Mouse (Mus musculus) brown adipose tissue, adult 24 weeks (tissue): Measurements from ENCODE around the gene Il6st. TPM values are rescaled to one million over a fixed set of nuclear protein-coding genes. Genes with fewer than 3 reads are reported as not detected.

Experiments
- H3K27ac ChIP-seq: fragments of 200-500 bp; replicated peaks from 2 replicates; pipeline ENCODE4 v1.5.1; 2012; ENCODE audit warnings: low read depth, mild to moderate bottlenecking, low read length
- H3K4me1 ChIP-seq: fragments of 200-500 bp; 2 replicates; pipeline ENCODE4 v1.6.1; 2012; ENCODE audit warnings: low read length, mixed read lengths; ENCODE audit not compliant: control insufficient read depth, insufficient read depth, insufficient read length
- H3K4me3 ChIP-seq: fragments of 200-500 bp; 2 replicates; pipeline ENCODE4 v1.5.1; 2012; ENCODE audit warnings: low read depth, mild to moderate bottlenecking, low read length, moderate library complexity; ENCODE audit not compliant: insufficient read depth
- polyA plus RNA-seq: library from polyadenylated mRNA; stranded (reverse); fragments of >200 nt; gene quantifications from 2 replicates; pipeline ENCODE4 v1.2.4, GENCODE M21; 2012; ENCODE audit not compliant: missing spikeins, insufficient read depth, insufficient read length

Gene Il6st
- polyA plus RNA-seq, 1 experiment = 43.1 TPM

DNA sequence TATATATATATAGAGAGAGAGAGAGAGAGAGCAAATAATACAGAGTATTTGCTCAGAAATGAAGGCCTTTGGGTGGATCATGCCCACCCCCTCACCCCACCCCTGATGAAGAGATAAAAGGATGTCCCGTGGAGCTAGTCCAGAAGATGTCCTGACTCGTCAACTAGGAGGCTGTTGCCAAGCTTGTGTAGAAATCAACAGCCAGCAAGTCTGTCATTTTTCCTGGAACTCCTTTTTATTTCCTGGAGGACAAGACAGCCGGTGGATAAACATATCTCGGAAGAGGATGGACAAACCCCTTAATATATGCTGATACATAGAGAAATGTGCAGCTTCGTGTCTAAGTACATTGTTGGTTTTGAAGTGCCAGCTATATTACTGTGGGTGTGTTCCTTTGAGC, 49.0 kb downstream of the Il6st start:
- H3K27ac ChIP-seq = no peak overlapping the region
- H3K4me1 ChIP-seq = no peaks in the 10 kb centered on the region
- H3K4me3 ChIP-seq = no peak overlapping the region

DNA sequence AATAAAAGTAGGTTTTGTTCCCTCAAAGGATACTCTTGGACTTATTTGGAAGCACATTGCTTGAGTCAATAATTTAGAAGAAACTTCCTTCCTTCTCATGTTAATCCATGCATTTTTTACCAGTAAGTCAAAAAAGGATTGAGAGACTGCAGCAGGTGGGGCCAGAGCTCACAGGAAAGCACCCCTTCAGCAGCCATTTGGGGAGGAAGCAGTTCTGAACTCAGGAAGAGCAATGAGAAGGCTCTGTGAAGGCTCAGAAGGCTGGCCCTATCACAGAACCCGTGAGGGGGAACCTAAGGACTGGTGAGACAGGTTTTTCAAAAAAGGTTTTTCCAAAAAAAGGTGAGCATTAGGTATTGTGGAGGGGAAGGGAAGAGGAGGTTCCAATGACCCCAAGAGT, 50.7 kb downstream of the Il6st start:
- Histone ChIP-seq H3K4me3 (no peak overlapping the region), H3K27ac (no peak overlapping the region), H3K4me1 (no peaks in the 10 kb centered on the region)

GRCm38 (mm10) chr13:112522261-112522660, 58.4 kb downstream of the Il6st start:
- Histone ChIP-seq H3K4me3 (no peak overlapping the region), H3K27ac (no peak overlapping the region), H3K4me1 (no peaks in the 10 kb centered on the region)

GRCm38 (mm10) chr13:112522896-112523295, 59.0 kb downstream of the Il6st start:
- H3K4me3 ChIP-seq = no peak overlapping the region
- no peak overlapping the region for H3K27ac ChIP-seq
- H3K4me1 ChIP-seq = no peaks in the 10 kb centered on the region

GRCm38 (mm10) chr13:112523346-112523970, 59.6 kb downstream of the Il6st start:
- Histone ChIP-seq H3K4me3 (no peak overlapping the region), H3K27ac (no peak overlapping the region), H3K4me1 (no peaks in the 10 kb centered on the region)

- no peak overlapping the region for H3K4me3 ChIP-seq
- no peak overlapping the region for H3K27ac ChIP-seq
These were observed 63.3 kb downstream of the Il6st start for GRCm38 (mm10) chr13:112527186-112527585.

GRCm38 (mm10) chr13:112529893-112530292, 66.0 kb downstream of the Il6st start:
- Histone ChIP-seq H3K27ac (0 out of 2 replicates have a peak overlapping the region, but pooled peaks have one; percentile 17), H3K4me3 (no peak overlapping the region), H3K4me1 (0 out of 2 replicates have a peak, but pooled peaks cover 4% of the 10 kb centered on the region)

More at GRCm38 (mm10) chr13:112527186-112527585, 63.3 kb downstream of the Il6st start:
- H3K4me1 ChIP-seq = no peaks in the 10 kb centered on the region

GRCm38 (mm10) chr13:112532235-112532634, 68.4 kb downstream of the Il6st start:
- Histone ChIP-seq H3K4me1 (0 out of 2 replicates have a peak, but pooled peaks cover 4% of the 10 kb centered on the region), H3K4me3 (no peak overlapping the region), H3K27ac (no peak overlapping the region)

GRCm38 (mm10) chr13:112533556-112533955, 69.7 kb downstream of the Il6st start:
- H3K4me3 ChIP-seq = no peak overlapping the region
- H3K27ac ChIP-seq = no peak overlapping the region
- H3K4me1 ChIP-seq = 0 out of 2 replicates have a peak, but pooled peaks cover 4% of the 10 kb centered on the region

DNA sequence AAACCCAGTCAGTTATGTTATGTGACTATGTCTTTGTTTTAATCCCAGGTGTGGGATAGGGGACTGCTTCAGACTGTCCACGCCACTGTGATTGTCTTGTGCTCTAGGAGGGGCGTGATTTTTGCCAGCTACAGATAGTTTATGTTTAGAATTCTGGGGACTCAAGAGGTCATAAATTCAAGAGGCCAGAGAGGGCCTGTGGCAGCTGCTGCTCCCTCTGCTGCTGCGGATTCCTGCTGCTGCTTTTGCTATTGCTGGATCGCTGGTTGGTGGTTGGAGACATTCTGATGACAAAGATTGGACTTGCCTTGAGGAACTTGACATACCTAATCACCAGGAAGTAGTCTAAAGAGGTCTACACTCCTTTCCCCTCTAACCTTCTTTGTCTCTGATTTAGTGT, 72.7 kb downstream of the Il6st start:
- Histone ChIP-seq H3K4me3 (no peak overlapping the region), H3K27ac (no peak overlapping the region), H3K4me1 (0 out of 2 replicates have a peak, but pooled peaks cover 4% of the 10 kb centered on the region)

GRCm38 (mm10) chr13:112537065-112537464, 73.2 kb downstream of the Il6st start:
- H3K4me1 ChIP-seq = 0 out of 2 replicates have a peak, but pooled peaks cover 4% of the 10 kb centered on the region
- H3K4me3 ChIP-seq = no peak overlapping the region
- no peak overlapping the region for H3K27ac ChIP-seq

- H3K4me3 ChIP-seq = no peak overlapping the region
- no peak overlapping the region for H3K27ac ChIP-seq
- no peaks in the 10 kb centered on the region for H3K4me1 ChIP-seq
These were observed 76.7 kb downstream of the Il6st start for GRCm38 (mm10) chr13:112540616-112541015.

DNA sequence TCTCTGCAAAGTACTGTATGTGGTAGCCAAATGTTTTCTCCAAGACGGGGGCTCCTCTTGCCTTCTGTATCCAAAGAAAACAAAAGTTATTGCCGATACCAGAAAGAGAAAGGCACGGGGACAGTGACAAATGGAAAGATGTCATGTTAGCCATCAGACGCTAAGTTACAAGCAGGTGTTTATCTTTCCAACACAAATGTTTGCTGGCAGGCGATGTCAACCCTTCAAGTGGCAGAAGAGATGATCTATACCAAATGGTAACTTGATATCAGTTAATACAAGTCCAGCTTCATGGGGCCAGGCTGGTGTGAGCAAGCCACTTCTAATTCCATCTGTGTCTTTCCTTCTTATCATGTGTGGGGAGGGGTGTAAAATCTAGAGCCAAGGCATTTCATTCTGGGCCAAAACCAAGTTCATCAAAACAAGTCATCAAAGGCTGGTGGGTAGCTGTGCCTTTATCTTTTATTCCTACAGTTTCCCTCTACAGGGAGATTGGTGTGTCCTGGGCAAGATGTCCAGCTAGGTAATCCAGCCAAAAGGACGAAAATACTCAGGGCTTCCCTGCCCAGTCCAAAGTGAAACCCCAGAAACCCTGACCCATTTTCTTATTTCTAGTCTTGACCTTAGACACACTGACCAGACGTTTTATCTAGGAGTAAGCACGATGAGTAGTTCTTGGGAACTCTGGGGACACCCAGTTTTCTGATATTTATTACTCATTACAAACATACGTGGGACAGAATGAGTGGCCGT, 77.5 kb downstream of the Il6st start:
- Histone ChIP-seq H3K27ac (no peak overlapping the region), H3K4me3 (no peak overlapping the region), H3K4me1 (no peaks in the 10 kb centered on the region)

DNA sequence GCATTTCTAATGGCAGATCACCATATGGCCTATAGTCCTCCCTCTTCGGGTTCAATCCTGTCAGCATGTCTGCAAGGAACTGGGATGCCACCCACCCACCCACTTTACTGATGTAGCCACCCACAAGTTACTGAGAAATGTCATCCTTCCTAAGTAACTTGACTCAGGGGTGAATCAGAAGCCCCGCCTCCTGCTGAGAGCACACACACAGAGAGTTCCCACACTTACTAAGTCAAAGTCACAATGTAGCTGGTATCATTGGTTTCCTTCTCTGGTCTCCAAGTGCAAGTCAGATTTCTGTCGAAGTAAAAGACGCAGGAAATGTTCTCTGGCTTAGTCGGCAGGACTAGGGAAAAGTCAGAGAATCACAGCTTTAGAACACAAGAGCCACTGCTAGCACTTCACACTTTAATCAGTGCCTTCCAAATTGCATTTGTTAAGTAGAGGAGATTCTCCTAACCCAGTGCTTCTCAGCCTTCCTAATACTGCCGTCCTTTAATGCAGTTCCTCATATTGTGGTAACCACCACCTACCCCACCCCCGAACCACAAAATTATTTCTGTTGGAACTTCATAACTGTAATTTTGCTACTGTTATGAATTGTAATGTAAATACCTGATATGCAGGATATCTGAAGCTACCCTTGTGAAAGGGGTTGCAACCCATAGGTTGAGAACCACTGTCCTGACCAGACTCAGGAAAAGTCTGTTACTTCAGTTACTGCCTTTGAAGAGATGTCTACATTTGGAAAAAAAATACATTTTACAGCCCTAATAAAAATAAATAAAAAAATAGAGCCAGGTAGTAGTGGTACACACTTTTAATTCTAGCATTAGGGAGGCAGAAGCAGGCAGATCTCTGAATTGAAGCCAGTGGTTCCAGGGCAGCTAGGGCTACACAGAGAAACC, 88.0 kb downstream of the Il6st start:
- no peak overlapping the region for H3K4me3 ChIP-seq
- H3K27ac ChIP-seq = no peak overlapping the region
- H3K4me1 ChIP-seq = no peaks in the 10 kb centered on the region

DNA sequence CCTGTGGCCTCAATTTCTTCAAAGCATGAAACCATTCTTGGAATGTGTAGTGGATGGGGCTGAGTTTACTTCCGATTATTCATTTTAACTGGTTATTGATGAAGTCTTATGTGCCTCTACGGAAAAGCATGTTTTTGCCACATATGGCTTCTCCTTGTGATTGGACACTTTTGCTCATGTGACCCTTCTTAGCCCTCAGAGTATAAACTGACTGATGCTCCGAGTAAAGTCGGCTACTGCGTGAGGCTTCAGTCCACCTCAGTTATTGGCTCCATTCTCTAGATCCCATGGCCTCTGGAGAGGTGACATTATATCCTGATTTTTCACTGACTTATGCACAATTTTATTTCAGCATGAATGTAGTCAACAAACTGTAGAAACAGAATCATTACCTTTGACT, 89.4 kb downstream of the Il6st start:
- H3K27ac ChIP-seq = no peak overlapping the region
- no peak overlapping the region for H3K4me3 ChIP-seq
- no peaks in the 10 kb centered on the region for H3K4me1 ChIP-seq
